Mouse (Mus musculus): ENCODE measurements around the gene Kif3a. TPM values are rescaled to one million over a fixed set of nuclear protein-coding genes. Genes with fewer than 3 reads are reported as not detected.

Kif3a gene
- polyA plus RNA-seq, 1 experiment: 98.7 TPM

DNA sequence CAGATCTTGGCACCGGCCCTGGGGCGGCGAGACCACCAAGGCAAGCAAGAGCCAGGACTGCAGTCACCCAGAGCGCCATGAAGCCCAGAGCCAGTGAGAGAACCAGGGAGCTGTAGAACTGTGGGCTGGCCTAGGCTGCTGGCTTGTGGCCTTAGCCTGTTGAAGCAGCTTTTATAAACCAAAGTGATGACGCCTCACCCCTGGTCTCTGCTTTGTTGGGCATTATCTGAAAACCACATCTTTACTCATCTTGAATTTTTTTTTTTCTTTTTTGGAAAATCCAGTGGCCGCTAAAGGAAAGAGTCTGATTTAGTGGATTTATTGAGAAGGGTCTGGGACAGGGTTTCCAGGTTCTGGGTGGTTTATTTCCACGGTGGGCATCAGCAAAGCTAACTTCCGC lies 67.4 kb downstream of the Kif3a start, which contains the start of gene Il13:
TSS of gene Il13 (minus strand) at position 147 of the 400 bp plus-strand sequence.
- TF ChIP-seq CTCF (IDR thresholded peaks at IDR 0.05; ENCODE audit: extremely low read depth, insufficient read depth, low read length): no peak
- no peak for TF ChIP-seq POLR2A (IDR thresholded peaks at IDR 0.05; ENCODE audit: extremely low read depth, insufficient read depth, low read length)
- H3K27ac ChIP-seq (ENCODE audit: insufficient read depth, low read length): no peak within 1 kb of the TSS
- no peaks in the 10 kb centered on the region for H3K4me1 ChIP-seq (ENCODE audit: control insufficient read depth, insufficient read depth, low read length)
- no peak within 1 kb of the TSS for H3K4me3 ChIP-seq (ENCODE audit: insufficient read depth, low read length)

DNA sequence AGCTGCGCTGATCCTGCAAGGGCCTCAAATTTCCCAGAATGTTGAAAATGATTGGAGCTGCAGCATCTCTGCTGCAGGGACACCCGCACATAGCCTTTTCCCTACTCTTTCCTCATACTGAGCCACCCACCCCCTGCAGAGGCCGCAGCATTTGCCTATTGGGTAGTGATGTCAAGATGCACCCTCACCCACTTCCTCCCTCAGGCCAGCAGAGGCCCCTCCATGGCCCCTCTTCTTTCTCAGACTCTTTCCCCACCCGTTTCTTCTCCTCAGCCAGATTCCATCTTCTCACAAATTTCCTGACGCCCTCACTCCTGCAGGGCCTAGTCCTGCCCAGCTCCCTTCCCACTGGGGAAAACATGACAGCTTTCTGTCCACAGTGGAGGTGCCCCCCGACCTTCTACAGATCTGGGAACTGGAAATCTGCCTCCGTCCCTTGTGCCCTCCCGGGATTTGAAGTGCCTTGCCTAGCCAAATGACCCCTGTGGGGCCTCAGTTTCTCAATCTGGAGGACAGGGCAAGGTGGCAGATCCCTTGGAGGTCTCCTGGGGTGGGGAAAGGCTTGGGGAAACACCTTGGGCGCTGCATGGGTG lies 68.5 kb downstream of the Kif3a start:
- TF ChIP-seq POLR2A (IDR thresholded peaks at IDR 0.05; ENCODE audit: extremely low read depth, insufficient read depth, low read length) (no peak), CTCF (IDR thresholded peaks at IDR 0.05; ENCODE audit: extremely low read depth, insufficient read depth, low read length) (no peak)
- Histone ChIP-seq H3K4me1 (ENCODE audit: control insufficient read depth, insufficient read depth, low read length) (no peaks in the 10 kb centered on the region), H3K4me3 (ENCODE audit: insufficient read depth, low read length) (peak overlapping the region; percentile 17; the same call in 1 of the 2 replicates), H3K27ac (ENCODE audit: insufficient read depth, low read length) (no peak overlapping the region)

DNA sequence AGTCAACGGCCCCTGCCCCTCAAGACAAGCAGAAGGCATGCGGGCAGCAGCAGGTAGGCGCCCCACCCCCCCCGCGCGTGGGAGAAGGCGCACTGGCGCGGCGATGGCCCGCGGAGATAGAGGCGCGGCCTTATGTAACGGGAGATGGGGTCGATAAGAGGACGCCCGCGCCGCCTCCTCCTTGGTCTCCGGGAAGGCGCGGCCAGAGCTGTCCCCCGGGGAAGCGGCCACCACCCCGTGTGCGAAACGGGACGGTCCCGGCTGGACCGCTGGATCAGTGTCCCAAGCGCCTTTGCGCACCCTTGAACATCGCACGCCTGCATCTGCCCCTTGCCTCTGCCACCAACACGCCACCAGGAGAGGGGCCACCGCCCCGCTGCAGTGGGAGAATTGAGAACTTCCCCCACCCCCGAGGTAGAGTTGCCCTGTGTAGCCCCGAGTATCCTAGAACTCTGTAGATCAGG lies 69.0 kb downstream of the Kif3a start:
- TF ChIP-seq CTCF (IDR thresholded peaks at IDR 0.05; ENCODE audit: extremely low read depth, insufficient read depth, low read length) (no peak), POLR2A (IDR thresholded peaks at IDR 0.05; ENCODE audit: extremely low read depth, insufficient read depth, low read length) (no peak)
- H3K27ac ChIP-seq (ENCODE audit: insufficient read depth, low read length): no peak overlapping the region

GRCm38 (mm10) chr11:53637046-53637802 lies 70.0 kb downstream of the Kif3a start:
- no peak for TF ChIP-seq POLR2A (IDR thresholded peaks at IDR 0.05; ENCODE audit: extremely low read depth, insufficient read depth, low read length)
- TF ChIP-seq CTCF (IDR thresholded peaks at IDR 0.05; ENCODE audit: extremely low read depth, insufficient read depth, low read length): no peak
- H3K4me1 ChIP-seq (ENCODE audit: control insufficient read depth, insufficient read depth, low read length): no peaks in the 10 kb centered on the region
- H3K27ac ChIP-seq (ENCODE audit: insufficient read depth, low read length): no peak overlapping the region
- no peak overlapping the region for H3K4me3 ChIP-seq (ENCODE audit: insufficient read depth, low read length)

More for the DNA sequence above, 69.0 kb downstream of the Kif3a start:
- Histone ChIP-seq H3K4me1 (ENCODE audit: control insufficient read depth, insufficient read depth, low read length) (no peaks in the 10 kb centered on the region), H3K4me3 (ENCODE audit: insufficient read depth, low read length) (peak overlapping the region; percentile 17; the same call in 1 of the 2 replicates)

DNA sequence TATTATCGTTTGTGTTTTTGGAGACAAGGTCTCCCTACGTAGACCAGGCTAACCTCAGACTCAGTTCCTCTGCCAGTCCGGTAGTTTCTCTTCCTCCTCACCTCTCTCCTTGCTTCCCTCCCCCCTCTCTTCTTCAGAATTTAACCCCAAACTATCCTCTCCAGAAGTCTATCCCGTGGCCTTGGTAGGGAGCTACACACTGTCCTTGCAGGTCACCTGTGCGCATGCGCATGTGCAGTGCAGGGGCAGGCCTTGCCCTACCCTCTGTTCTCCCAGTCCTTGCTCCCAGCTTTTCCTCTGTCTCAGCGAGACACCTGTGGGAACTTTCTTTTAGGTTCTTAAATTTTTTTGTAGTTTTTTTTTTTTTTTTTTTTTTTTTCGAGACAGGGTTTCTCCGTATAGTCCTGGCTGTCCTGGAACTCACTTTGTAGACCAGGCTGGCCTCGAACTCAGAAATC lies 70.7 kb downstream of the Kif3a start:
- no peak overlapping the region for H3K27ac ChIP-seq (ENCODE audit: insufficient read depth, low read length)
- H3K4me3 ChIP-seq (ENCODE audit: insufficient read depth, low read length): no peak overlapping the region
- H3K4me1 ChIP-seq (ENCODE audit: control insufficient read depth, insufficient read depth, low read length): no peaks in the 10 kb centered on the region
- TF ChIP-seq CTCF (IDR thresholded peaks at IDR 0.05; ENCODE audit: extremely low read depth, insufficient read depth, low read length) (no peak), POLR2A (IDR thresholded peaks at IDR 0.05; ENCODE audit: extremely low read depth, insufficient read depth, low read length) (no peak)

GRCm38 (mm10) chr11:53642744-53643279 lies 75.6 kb downstream of the Kif3a start:
- Histone ChIP-seq H3K4me1 (ENCODE audit: control insufficient read depth, insufficient read depth, low read length) (no peaks in the 10 kb centered on the region), H3K27ac (ENCODE audit: insufficient read depth, low read length) (no peak overlapping the region), H3K4me3 (ENCODE audit: insufficient read depth, low read length) (no peak overlapping the region)
- TF ChIP-seq CTCF (IDR thresholded peaks at IDR 0.05; ENCODE audit: extremely low read depth, insufficient read depth, low read length): peak; percentile 17; the same call in 1 of the 2 replicates
- no peak for TF ChIP-seq POLR2A (IDR thresholded peaks at IDR 0.05; ENCODE audit: extremely low read depth, insufficient read depth, low read length)

DNA sequence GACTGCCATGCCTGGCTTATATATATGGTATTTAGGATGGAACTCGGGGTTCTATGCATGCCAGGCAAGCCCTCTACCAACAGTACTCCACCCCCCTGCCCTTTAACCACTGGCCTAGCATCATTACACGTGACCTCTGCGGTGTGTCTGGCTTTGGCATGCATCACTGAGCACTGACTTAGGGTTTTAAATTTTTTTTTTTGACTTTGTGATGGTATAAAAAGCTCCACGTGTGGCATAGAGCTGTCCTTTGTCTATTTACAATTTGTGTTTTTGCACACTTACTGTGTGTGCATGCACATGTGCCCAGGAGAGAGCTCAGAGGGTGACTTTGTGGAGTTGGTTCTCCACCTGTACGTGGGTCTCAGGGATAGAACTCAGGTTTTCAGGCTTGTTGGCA lies 76.8 kb downstream of the Kif3a start:
- TF ChIP-seq POLR2A (IDR thresholded peaks at IDR 0.05; ENCODE audit: extremely low read depth, insufficient read depth, low read length) (no peak), CTCF (IDR thresholded peaks at IDR 0.05; ENCODE audit: extremely low read depth, insufficient read depth, low read length) (no peak)

GRCm38 (mm10) chr11:53651441-53651840 lies 84.3 kb downstream of the Kif3a start:
- Histone ChIP-seq H3K4me1 (ENCODE audit: control insufficient read depth, insufficient read depth, low read length) (no peaks in the 10 kb centered on the region), H3K27ac (ENCODE audit: insufficient read depth, low read length) (no peak overlapping the region), H3K4me3 (ENCODE audit: insufficient read depth, low read length) (no peak overlapping the region)
- TF ChIP-seq CTCF (IDR thresholded peaks at IDR 0.05; ENCODE audit: extremely low read depth, insufficient read depth, low read length): no peak
- TF ChIP-seq POLR2A (IDR thresholded peaks at IDR 0.05; ENCODE audit: extremely low read depth, insufficient read depth, low read length): no peak

More for the DNA sequence above, 76.8 kb downstream of the Kif3a start:
- H3K4me1 ChIP-seq (ENCODE audit: control insufficient read depth, insufficient read depth, low read length): no peaks in the 10 kb centered on the region
- no peak overlapping the region for H3K4me3 ChIP-seq (ENCODE audit: insufficient read depth, low read length)
- H3K27ac ChIP-seq (ENCODE audit: insufficient read depth, low read length): no peak overlapping the region

Other genes starting within 250 kb of the Kif3a start
- 11.0 and 11.2 TPM in 2 replicates for gene Zcchc10, start 242.7 kb upstream of the Kif3a start, polyA plus RNA-seq (2012; rRNA removed)
- gene Aff4, start 216.5 kb upstream of the Kif3a start, polyA plus RNA-seq (2012; rRNA removed): 38.5 and 38.6 TPM in 2 replicates
- gene Leap2, start 144.2 kb upstream of the Kif3a start, polyA plus RNA-seq (2012; rRNA removed): not detected in 2 replicates
- 413 and 414 TPM in 2 replicates for gene Uqcrq, start 136.5 kb upstream of the Kif3a start, polyA plus RNA-seq (2012; rRNA removed)
- 2.2 and 2.3 TPM in 2 replicates for gene Gdf9, start 136.4 kb upstream of the Kif3a start, polyA plus RNA-seq (2012; rRNA removed)
- gene Gm10447, start 110.3 kb upstream of the Kif3a start, polyA plus RNA-seq (2012; rRNA removed): 0.04 and 0.10 TPM in 2 replicates
- gene Shroom1, start 110.2 kb upstream of the Kif3a start, polyA plus RNA-seq (2012; rRNA removed): 6.5 and 6.8 TPM in 2 replicates
- not detected in 2 replicates for gene Gm9837, start 96.9 kb upstream of the Kif3a start, polyA plus RNA-seq (2012; rRNA removed)
- 0.48 and 0.81 TPM in 2 replicates for gene Gm9945, start 87.2 kb upstream of the Kif3a start, polyA plus RNA-seq (2012; rRNA removed)
- 54.0 and 56.1 TPM in 2 replicates for gene Sowaha, start 87.1 kb upstream of the Kif3a start, polyA plus RNA-seq (2012; rRNA removed)
- 379 TPM in 2 replicates for gene Sept8, start 48.1 kb upstream of the Kif3a start, polyA plus RNA-seq (2012; rRNA removed)
- not detected in 2 replicates for gene Il4, start 51.3 kb downstream of the Kif3a start, polyA plus RNA-seq (2012; rRNA removed)
- gene Il13, start 67.3 kb downstream of the Kif3a start, polyA plus RNA-seq (2012; rRNA removed): not detected in 2 replicates
- 6.1 and 6.8 TPM in 2 replicates for gene Rad50, start 139.9 kb downstream of the Kif3a start, polyA plus RNA-seq (2012; rRNA removed)
- 0.15 and 0.34 TPM in 2 replicates for gene Il5, start 153.4 kb downstream of the Kif3a start, polyA plus RNA-seq (2012; rRNA removed)
- 10.9 and 13.8 TPM in 2 replicates for gene Irf1, start 202.6 kb downstream of the Kif3a start, polyA plus RNA-seq (2012; rRNA removed)
- 1.4 and 2.3 TPM in 2 replicates for gene Gm17334, start 205.8 kb downstream of the Kif3a start, polyA plus RNA-seq (2012; rRNA removed)